Mouse (Mus musculus): Measurements from ENCODE around the gene Epn3. TPM values are rescaled to one million over a fixed set of nuclear protein-coding genes. Genes with fewer than 3 reads are reported as not detected.

Epn3 gene
- polyA plus RNA-seq (2017; shearing (Covaris generic)), result not detected

- no peak for ATAC-seq
Measured at GRCm38 (mm10) chr11:94499661-94500152, at the start of gene Epn3. Epn3 (minus strand) TSS chr11:94499974.

GRCm38 (mm10) chr11:94548888-94549690, 49.3 kb upstream of the Epn3 start, which contains the start of gene Rsad1:
Rsad1 (minus strand) TSS chr11:94549255.
- peak; percentile 87 for ATAC-seq

- peak; percentile 6 for ATAC-seq
Measured at GRCm38 (mm10) chr11:94548041-94548784, 48.4 kb upstream of the Epn3 start.

- no peak for ATAC-seq
Measured at GRCm38 (mm10) chr11:94547271-94547670, 47.5 kb upstream of the Epn3 start.

- no peak for ATAC-seq
Measured at GRCm38 (mm10) chr11:94546381-94546780, 46.6 kb upstream of the Epn3 start.

- no peak for ATAC-seq
Measured at GRCm38 (mm10) chr11:94544422-94544821, 44.6 kb upstream of the Epn3 start.

GRCm38 (mm10) chr11:94543932-94544331, 44.2 kb upstream of the Epn3 start:
- ATAC-seq, result no peak

GRCm38 (mm10) chr11:94543344-94543743, 43.6 kb upstream of the Epn3 start:
- no peak for ATAC-seq

- ATAC-seq, result no peak
Measured at GRCm38 (mm10) chr11:94542400-94542799, 42.6 kb upstream of the Epn3 start.

GRCm38 (mm10) chr11:94539761-94540160, 40.0 kb upstream of the Epn3 start:
- ATAC-seq, result no peak

- no peak for ATAC-seq
Measured at GRCm38 (mm10) chr11:94538733-94539292, 39.0 kb upstream of the Epn3 start.

- no peak for ATAC-seq
Measured at GRCm38 (mm10) chr11:94533171-94533570, 33.4 kb upstream of the Epn3 start.

- no peak for ATAC-seq
Measured at GRCm38 (mm10) chr11:94528879-94529278, 29.1 kb upstream of the Epn3 start.

- ATAC-seq, result no peak
Measured at GRCm38 (mm10) chr11:94526171-94526879, 26.6 kb upstream of the Epn3 start.

GRCm38 (mm10) chr11:94521219-94521843, 21.6 kb upstream of the Epn3 start, which contains the start of gene Mycbpap:
Mycbpap (minus strand) TSS chr11:94521742.
- ATAC-seq, result no peak

- ATAC-seq, result no peak
Measured at GRCm38 (mm10) chr11:94513452-94513851, 13.7 kb upstream of the Epn3 start.

- no peak for ATAC-seq
Measured at GRCm38 (mm10) chr11:94508976-94509375, 9.2 kb upstream of the Epn3 start.

- ATAC-seq, result no peak
Measured at GRCm38 (mm10) chr11:94501482-94501881, 1.7 kb upstream of the Epn3 start.

GRCm38 (mm10) chr11:94500362-94500761, 588 bp upstream of the Epn3 start:
- no peak for ATAC-seq

GRCm38 (mm10) chr11:94499035-94499434, 739 bp downstream of the Epn3 start:
- ATAC-seq, result no peak

GRCm38 (mm10) chr11:94498093-94498996, 1.4 kb downstream of the Epn3 start:
- ATAC-seq, result no peak
